Mouse (Mus musculus) lung, postnatal 0 days (tissue): ENCODE measurements around the gene Zfp575. TPM values are rescaled to one million over a fixed set of nuclear protein-coding genes. Genes with fewer than 3 reads are reported as not detected.
A peak's percentile ranks its signal among the peaks of the same experiment; 100 is the strongest.

Experiments used
- ATAC-seq: fragments of 200-750 bp; cut with Nextera tagmentation; 2 replicates; pipeline ENCODE4 v1.8.0; 2017; ENCODE audit warnings: moderate library complexity
- DNase-seq: peaks from one replicate; pipeline ENCODE4 v3.0.0-alpha.2; 2016; ENCODE audit warnings: low spot score
- H3K27ac ChIP-seq: fragments of 300-500 bp; sonication (generic); 2 replicates; pipeline ENCODE4 v1.5.1; 2014; ENCODE audit warnings: antibody characterized with exemption, mild to moderate bottlenecking, low read length, mixed read lengths
- H3K27me3 ChIP-seq: fragments of 300-500 bp; sonication (generic); replicated peaks from 2 replicates; pipeline ENCODE4 v1.6.1; 2014; ENCODE audit warnings: low read length, mixed read lengths; ENCODE audit not compliant: insufficient read depth
- H3K36me3 ChIP-seq: fragments of 300-500 bp; sonication (generic); 2 replicates; pipeline ENCODE4 v1.6.1; 2014; ENCODE audit warnings: low read length, mixed read lengths; ENCODE audit not compliant: insufficient read depth
- H3K4me1 ChIP-seq: fragments of 300-500 bp; sonication (generic); 2 replicates; pipeline ENCODE4 v1.6.1; 2014; ENCODE audit warnings: antibody characterized with exemption, low read depth, low read length, mixed read lengths; ENCODE audit not compliant: insufficient read depth
- H3K4me2 ChIP-seq: fragments of 300-500 bp; sonication (generic); replicated peaks from 2 replicates; pipeline ENCODE4 v1.6.1; 2014; ENCODE audit warnings: low read depth, mild to moderate bottlenecking, low read length, moderate library complexity, mixed read lengths
- H3K4me3 ChIP-seq: fragments of 300-500 bp; sonication (generic); 2 replicates; pipeline ENCODE4 v1.5.1; 2014; ENCODE audit warnings: low read depth, low read length
- H3K9ac ChIP-seq: fragments of 300-500 bp; sonication (generic); replicated peaks from 2 replicates; pipeline ENCODE4 v1.6.1; 2014; ENCODE audit warnings: low read depth, mild to moderate bottlenecking
- H3K9me3 ChIP-seq: fragments of 300-500 bp; sonication (generic); 2 replicates; pipeline ENCODE4 v1.6.1; 2016; ENCODE audit warnings: low read length, mixed read lengths
- CTCF ChIP-seq: IDR thresholded peaks from 2 replicates; pipeline ENCODE4 v1.5.1; 2016; ENCODE audit warnings: antibody characterized with exemption, mild to moderate bottlenecking
- EP300 ChIP-seq: IDR thresholded peaks from 2 replicates; pipeline ENCODE4 v1.6.1; 2016; ENCODE audit warnings: antibody characterized with exemption, mild to moderate bottlenecking, control low read depth
- WGBS: fragments of 180-500 bp; shearing (Covaris S2); extraction: QIAGEN DNeasy Blood & Tissue Kit; methylation state at CpG from one replicate; pipeline ENCODE4 v1.1.7; 2014; 5-methylcytosine and 5-hydroxymethylcytosine counted together
- polyA plus RNA-seq: library from polyadenylated mRNA; unstranded; fragments of >200 nt; fragmentation: Nextera tagmentation; extraction: Ambion mirVana; gene quantifications from 2 replicates; pipeline ENCODE4 v1.2.1, GENCODE M21; 2015

Gene Zfp575
- polyA plus RNA-seq, 1 experiment from 2014 or later, result 1.5 TPM

GRCm38 (mm10) chr7:24608017-24608416 is 20.6 kb upstream of the Zfp575 start:
- 51% methylated on average over 6 of the region's 6 CpGs for WGBS
- peak; percentile 88 for DNase-seq

GRCm38 (mm10) chr7:24606046-24606445 is 18.6 kb upstream of the Zfp575 start:
- Histone ChIP-seq H3K36me3 (no peaks in the 10 kb centered on the region), H3K27me3 (peaks cover 5% of the 10 kb centered on the region; the same call in 1 of the 2 replicates), H3K27ac (no peak overlapping the region), H3K4me1 (no peaks in the 10 kb centered on the region), H3K9ac (no peak overlapping the region), H3K4me2 (no peak overlapping the region), H3K4me3 (no peak overlapping the region), H3K9me3 (no peaks in the 10 kb centered on the region)
- DNase-seq (no peak), ATAC-seq (no peak)
- TF ChIP-seq EP300, result no peak
- no peak for TF ChIP-seq CTCF
- 76% methylated on average over 7 of the region's 7 CpGs for WGBS

More at GRCm38 (mm10) chr7:24608017-24608416, 20.6 kb upstream of the Zfp575 start:
- Histone ChIP-seq H3K27me3 (peaks cover 11% of the 10 kb centered on the region; the same call in 1 of the 2 replicates), H3K4me2 (no peak overlapping the region), H3K36me3 (no peaks in the 10 kb centered on the region), H3K4me1 (peaks cover 8% of the 10 kb centered on the region; the same call in 1 of the 2 replicates), H3K4me3 (no peak overlapping the region), H3K27ac (no peak overlapping the region), H3K9ac (no peak overlapping the region), H3K9me3 (no peaks in the 10 kb centered on the region)
- peak; percentile 73 for ATAC-seq
- TF ChIP-seq EP300 (no peak), CTCF (no peak)

GRCm38 (mm10) chr7:24605561-24605960 is 18.1 kb upstream of the Zfp575 start:
- Histone ChIP-seq H3K4me3 (no peak overlapping the region), H3K27ac (no peak overlapping the region), H3K9ac (no peak overlapping the region), H3K4me2 (no peak overlapping the region), H3K36me3 (no peaks in the 10 kb centered on the region), H3K9me3 (no peaks in the 10 kb centered on the region), H3K4me1 (no peaks in the 10 kb centered on the region), H3K27me3 (peaks cover 5% of the 10 kb centered on the region; the same call in 1 of the 2 replicates)
- ATAC-seq, result no peak
- no peak for DNase-seq
- no peak for TF ChIP-seq CTCF
- TF ChIP-seq EP300, result no peak
- 71% methylated on average over 7 of the region's 7 CpGs for WGBS

GRCm38 (mm10) chr7:24600941-24601597 is 13.6 kb upstream of the Zfp575 start:
- Histone ChIP-seq H3K27ac (no peak overlapping the region), H3K4me3 (no peak overlapping the region), H3K36me3 (no peaks in the 10 kb centered on the region), H3K27me3 (no peaks in the 10 kb centered on the region), H3K9me3 (no peaks in the 10 kb centered on the region), H3K9ac (no peak overlapping the region), H3K4me2 (0 out of 2 replicates have a peak overlapping the region, but pooled peaks have one; percentile 19), H3K4me1 (no peaks in the 10 kb centered on the region)
- DNase-seq (peak; percentile 96), ATAC-seq (peak; percentile 92)
- TF ChIP-seq CTCF (peak; percentile 100), EP300 (no peak)
- WGBS, result 5% methylated on average over 13 of the region's 13 CpGs

GRCm38 (mm10) chr7:24599211-24600067 is 12.0 kb upstream of the Zfp575 start:
- Histone ChIP-seq H3K9me3 (no peaks in the 10 kb centered on the region), H3K9ac (no peak overlapping the region), H3K4me3 (no peak overlapping the region), H3K4me1 (no peaks in the 10 kb centered on the region), H3K27ac (no peak overlapping the region), H3K36me3 (no peaks in the 10 kb centered on the region), H3K4me2 (no peak overlapping the region), H3K27me3 (no peaks in the 10 kb centered on the region)
- DNase-seq (peak; percentile 21), ATAC-seq (peak; percentile 19; the same call in 1 of the 2 replicates)
- no peak for TF ChIP-seq EP300
- TF ChIP-seq CTCF, result peak; percentile 45
- 57% methylated on average over 15 of the region's 15 CpGs for WGBS

GRCm38 (mm10) chr7:24598121-24598520 is 10.7 kb upstream of the Zfp575 start:
- Histone ChIP-seq H3K9me3 (no peaks in the 10 kb centered on the region), H3K4me1 (no peaks in the 10 kb centered on the region), H3K4me2 (no peak overlapping the region), H3K9ac (no peak overlapping the region), H3K27ac (no peak overlapping the region), H3K27me3 (no peaks in the 10 kb centered on the region), H3K36me3 (no peaks in the 10 kb centered on the region), H3K4me3 (no peak overlapping the region)
- no peak for DNase-seq
- TF ChIP-seq CTCF (no peak), EP300 (no peak)
- no peak for ATAC-seq
- 62% methylated on average over 4 of the region's 4 CpGs for WGBS
